9 mouse cellular contexts compared by ENCODE assay signal in the genomic region with DNA sequence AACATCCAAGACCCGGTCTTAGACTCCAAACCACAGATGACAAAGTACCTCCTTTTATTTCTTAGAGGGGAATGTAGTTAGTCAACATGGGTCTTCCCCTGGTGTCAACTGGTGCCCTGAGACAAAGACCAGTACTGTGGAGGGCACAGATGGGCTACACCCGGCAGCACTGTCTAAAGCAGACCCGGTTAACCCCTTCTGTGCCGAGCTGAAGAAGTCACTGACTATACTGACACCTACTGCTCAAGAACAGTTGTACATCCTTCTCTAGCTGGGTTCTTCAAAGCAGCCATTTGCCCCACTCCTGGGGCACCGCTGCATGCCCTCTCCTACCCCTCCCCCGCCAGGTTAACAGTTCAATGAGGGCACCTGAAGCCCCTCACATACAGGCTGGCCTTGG.
DNase-seq lines count a peak whose midpoint lies in the region; ATAC-seq and TF ChIP-seq lines count a peak whose summit lies in the region.
"Had no signal": no experiment of that assay in that cellular context is flagged by ENCODE, and none has a peak within 500 bp of the region (broad histone marks: within the 10 kb centered on the region; RNA-seq: fewer than 3 reads in every experiment).

No protein-coding gene starts in this region.

- TF ChIP-seq CTCF in layer of hippocampus, adult 2 months (conservative IDR thresholded peaks at IDR 0.05): peak; percentile 76

- peak; percentile 37; the same call in 1 of the 2 replicates for ATAC-seq in neutrophil, adult 5-6 weeks (ENCODE audit: extremely low read depth, insufficient number of reproducible peaks, low FRiP score, poor library complexity, severe bottlenecking)

- peak in 1 of 2 experiments; percentile 29 for DNase-seq in layer of hippocampus, adult 2 months (ENCODE audit: low spot score in 2 of 2)
- DNase-seq in layer of hippocampus, adult 9-10 months (ENCODE audit: low spot score): no peak
- DNase-seq in NIH3T3 (ENCODE audit: low read depth): peak; percentile 34
- DNase-seq in embryo, embryonic 10.5 days (ENCODE audit: low spot score): peak; percentile 81
- peak; percentile 71 to 73 for DNase-seq in layer of hippocampus, postnatal 10 days (ENCODE audit: low spot score in 2 of 2)
- DNase-seq in ovary, adult 18-20 months (ENCODE audit: low spot score): no peak
- no peak for DNase-seq in kidney, adult 11 months

- H3K4me3 ChIP-seq in layer of hippocampus, adult 2 months: no peak overlapping the region
- H3K4me3 ChIP-seq: embryonic facial prominence, embryonic 13.5 days had no signal

- H3K27ac ChIP-seq in layer of hippocampus, adult 2 months: 0 out of 2 replicates have a peak overlapping the region, but pooled peaks have one; percentile 39
- H3K27ac ChIP-seq: embryonic facial prominence, embryonic 13.5 days had no signal

Comparison
In these comparisons a context has a peak if more than half of its experiments do, and no peak if none do; other contexts are left out.
1. DNase-seq: peak in NIH3T3 (single experiment), embryo, embryonic 10.5 days (single experiment) and layer of hippocampus, postnatal 10 days (2 of 2); none in layer of hippocampus, adult 9-10 months (single experiment), ovary, adult 18-20 months (single experiment) and kidney, adult 11 months (single experiment).